Mouse (Mus musculus) hindbrain, embryonic 10.5 days (tissue): ENCODE measurements at regions not wholly inside any gene's neighbourhood (a gene's known extent, or its start where the extent isn't known, plus 50 kb on each side); places are given as distances from the start of the nearest gene placed in this dataset.

Experiments used
- DNase-seq: peaks from one replicate; pipeline ENCODE4 v3.0.0-alpha.2; 2017; ENCODE audit warnings: low spot score
- H3K27ac ChIP-seq: fragments of 300-500 bp; sonication (generic); 2 replicates; pipeline ENCODE4 v1.5.1; 2016; ENCODE audit warnings: mild to moderate bottlenecking, moderate library complexity
- H3K27me3 ChIP-seq: fragments of 300-500 bp; sonication (generic); 2 replicates; pipeline ENCODE4 v1.6.1; 2016; ENCODE audit warnings: mild to moderate bottlenecking; ENCODE audit not compliant: poor library complexity, insufficient read depth, severe bottlenecking
- H3K36me3 ChIP-seq: fragments of 300-500 bp; sonication (generic); 2 replicates; pipeline ENCODE4 v1.6.1; 2016; ENCODE audit warnings: mild to moderate bottlenecking, moderate library complexity
- H3K4me1 ChIP-seq: fragments of 300-500 bp; sonication (generic); replicated peaks from 2 replicates; pipeline ENCODE4 v1.6.1; 2016; ENCODE audit warnings: mild to moderate bottlenecking
- H3K4me3 ChIP-seq: fragments of 300-500 bp; sonication (generic); 2 replicates; pipeline ENCODE4 v1.5.1; 2016; ENCODE audit warnings: mild to moderate bottlenecking, moderate library complexity
- H3K9me3 ChIP-seq: fragments of 300-500 bp; sonication (generic); 2 replicates; pipeline ENCODE4 v1.6.1; 2016; ENCODE audit warnings: mild to moderate bottlenecking, moderate library complexity
- WGBS: fragments of 180-500 bp; shearing (Covaris S2); methylation state at CpG from one replicate; pipeline ENCODE4 v1.1.7; 2016; 5-methylcytosine and 5-hydroxymethylcytosine counted together

DNA sequence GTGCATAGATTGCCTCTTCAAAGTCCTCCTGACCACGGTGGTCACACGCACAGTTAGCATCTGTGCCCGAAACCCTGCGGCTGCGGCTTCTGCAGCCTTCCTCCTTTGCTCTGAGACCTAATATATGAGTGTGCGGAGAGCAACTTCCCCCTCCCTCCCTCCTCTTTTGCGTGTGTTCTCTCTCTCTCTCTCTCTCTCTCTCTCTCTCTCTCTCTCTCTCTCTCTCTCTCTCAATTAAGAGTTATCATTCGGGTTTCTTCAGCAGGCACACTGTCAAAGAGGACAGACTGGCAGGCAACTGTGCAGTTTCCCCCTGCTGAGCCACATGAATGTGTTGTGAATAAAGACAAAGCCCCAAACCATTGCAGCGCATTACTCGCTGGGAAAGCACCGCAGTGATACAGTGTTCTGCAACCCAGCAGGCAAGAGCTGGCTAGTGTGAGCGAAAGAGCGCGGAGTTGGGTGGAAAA is 900.8 kb downstream of the Mat2b start:
- 3% methylated on average over 14 of the region's 14 CpGs for WGBS
- Histone ChIP-seq H3K27me3 (no peaks in the 10 kb centered on the region; the same call in 1 of the 2 replicates), H3K9me3 (no peaks in the 10 kb centered on the region), H3K4me1 (peaks cover 5% of the 10 kb centered on the region; the same call in 1 of the 2 replicates), H3K4me3 (peak overlapping the region; percentile 52), H3K36me3 (no peaks in the 10 kb centered on the region), H3K27ac (peak overlapping the region; percentile 86)
- peak; percentile 60 for DNase-seq

DNA sequence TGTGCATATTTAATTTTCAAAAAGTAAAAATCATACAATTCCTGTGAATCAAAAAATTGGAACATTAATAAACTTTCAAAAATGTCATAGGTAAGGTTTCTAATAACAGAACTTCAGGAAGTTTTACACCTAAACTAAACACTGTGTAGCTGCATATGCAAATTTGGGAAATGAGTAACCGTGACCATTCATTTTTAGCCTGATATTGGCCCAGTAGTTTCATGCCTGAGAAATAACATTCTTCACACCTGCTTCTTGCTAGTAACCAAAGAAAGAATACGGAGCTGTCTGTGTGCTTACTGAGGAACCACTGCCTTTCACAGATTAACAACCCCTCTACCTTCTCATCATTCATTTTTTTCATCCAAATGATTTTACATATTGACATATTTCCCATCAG is 902.9 kb downstream of the Mat2b start:
- DNase-seq, result no peak
- H3K4me3 ChIP-seq, result no peak overlapping the region
- WGBS, result 80% methylated on average over 2 of the region's 2 CpGs

More for the DNA sequence above, 902.9 kb downstream of the Mat2b start:
- Histone ChIP-seq H3K9me3 (no peaks in the 10 kb centered on the region), H3K36me3 (no peaks in the 10 kb centered on the region), H3K4me1 (peaks cover 5% of the 10 kb centered on the region; the same call in 1 of the 2 replicates), H3K27ac (no peak overlapping the region), H3K27me3 (no peaks in the 10 kb centered on the region; the same call in 1 of the 2 replicates)
